Mouse (Mus musculus) intestine, postnatal 0 days (tissue): ENCODE results near the gene Trim80. TPM values are rescaled to one million over a fixed set of nuclear protein-coding genes. Genes with fewer than 3 reads are reported as not detected.

Source experiments
- ATAC-seq: fragments of 200-750 bp; cut with Nextera tagmentation; 2 replicates; pipeline ENCODE4 v1.8.0; 2017; ENCODE audit warnings: mild to moderate bottlenecking, moderate TSS enrichment, moderate library complexity
- H3K27ac ChIP-seq: fragments of 300-500 bp; sonication (generic); 2 replicates; pipeline ENCODE4 v1.5.1; 2014; ENCODE audit warnings: mild to moderate bottlenecking, low read depth, low read length, moderate library complexity
- H3K27me3 ChIP-seq: fragments of 300-500 bp; sonication (generic); replicated peaks from 2 replicates; pipeline ENCODE4 v1.6.1; 2014; ENCODE audit warnings: low read length, mixed read lengths; ENCODE audit not compliant: control insufficient read depth, insufficient read depth
- H3K36me3 ChIP-seq: fragments of 300-500 bp; sonication (generic); 2 replicates; pipeline ENCODE4 v1.6.1; 2014; ENCODE audit warnings: mild to moderate bottlenecking, moderate library complexity; ENCODE audit not compliant: control insufficient read depth, insufficient read depth
- H3K4me1 ChIP-seq: fragments of 300-500 bp; sonication (generic); replicated peaks from 2 replicates; pipeline ENCODE4 v1.6.1; 2014; ENCODE audit warnings: antibody characterized with exemption, low read length, mixed read lengths; ENCODE audit not compliant: control insufficient read depth, insufficient read depth
- H3K4me2 ChIP-seq: fragments of 300-500 bp; sonication (generic); replicated peaks from 2 replicates; pipeline ENCODE4 v1.6.1; 2014; ENCODE audit warnings: low read depth, mild to moderate bottlenecking, moderate library complexity
- H3K4me3 ChIP-seq: fragments of 300-500 bp; sonication (generic); 2 replicates; pipeline ENCODE4 v1.5.1; 2014; ENCODE audit warnings: low read depth, low read length
- H3K9ac ChIP-seq: fragments of 300-500 bp; sonication (generic); 2 replicates; pipeline ENCODE4 v1.6.1; 2014; ENCODE audit warnings: mild to moderate bottlenecking, low read depth, low read length
- H3K9me3 ChIP-seq: fragments of 300-500 bp; sonication (generic); 2 replicates; pipeline ENCODE4 v1.6.1; 2016; ENCODE audit warnings: mixed run types; ENCODE audit not compliant: control insufficient read depth
- CTCF ChIP-seq: sonication (generic); IDR thresholded peaks from 2 replicates; pipeline ENCODE4 v1.5.1; 2016; ENCODE audit warnings: low read depth, mild to moderate bottlenecking, control low read depth, antibody characterized with exemption, moderate library complexity
- WGBS: fragments of 180-500 bp; shearing (Covaris S2); extraction: QIAGEN DNeasy Blood & Tissue Kit; methylation state at CpG from one replicate; pipeline ENCODE4 v1.1.7; 2014; 5-methylcytosine and 5-hydroxymethylcytosine counted together
- polyA plus RNA-seq: library from polyadenylated mRNA; unstranded; fragments of >200 nt; fragmentation: Nextera tagmentation; extraction: Ambion mirVana; gene quantifications from 2 replicates; pipeline ENCODE4 v1.2.1, GENCODE M21; 2015

Gene Trim80
- polyA plus RNA-seq, 1 experiment from 2014 or later = 1.1 TPM

DNA sequence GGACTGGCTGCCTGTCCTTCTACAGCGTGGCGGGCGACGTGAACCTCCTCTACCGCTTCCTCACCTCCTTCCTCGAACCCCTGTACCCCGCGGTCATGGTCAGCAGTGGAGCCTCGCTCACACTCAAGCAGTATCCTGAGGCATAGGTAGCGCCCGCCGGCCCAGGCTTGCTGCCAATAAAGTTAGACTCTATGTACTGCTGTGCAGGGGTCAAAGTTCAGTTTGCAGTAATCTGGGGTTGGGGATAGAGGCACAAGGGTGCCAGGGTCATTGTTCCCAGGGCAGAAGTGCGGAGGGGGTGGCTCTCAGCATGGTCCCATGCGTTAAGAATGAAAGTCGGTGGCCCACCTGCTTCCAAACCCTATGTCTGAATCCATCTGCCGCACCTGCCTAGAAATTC, 7.7 kb downstream of the Trim80 start:
- H3K4me2 ChIP-seq = peak overlapping the region; percentile 48
- H3K4me3 ChIP-seq = no peak overlapping the region
- no peak for TF ChIP-seq CTCF
- H3K4me1 ChIP-seq = peaks cover 16% of the 10 kb centered on the region; the same call in 1 of the 2 replicates
- H3K9ac ChIP-seq = 0 out of 2 replicates have a peak overlapping the region, but pooled peaks have one; percentile 17
- ATAC-seq = peak; percentile 60
- H3K9me3 ChIP-seq = no peaks in the 10 kb centered on the region
- WGBS = 47% methylated on average over 16 of the region's 16 CpGs
- peak overlapping the region; percentile 87 for H3K27ac ChIP-seq
- H3K27me3 ChIP-seq = no peaks in the 10 kb centered on the region
- no peaks in the 10 kb centered on the region for H3K36me3 ChIP-seq

DNA sequence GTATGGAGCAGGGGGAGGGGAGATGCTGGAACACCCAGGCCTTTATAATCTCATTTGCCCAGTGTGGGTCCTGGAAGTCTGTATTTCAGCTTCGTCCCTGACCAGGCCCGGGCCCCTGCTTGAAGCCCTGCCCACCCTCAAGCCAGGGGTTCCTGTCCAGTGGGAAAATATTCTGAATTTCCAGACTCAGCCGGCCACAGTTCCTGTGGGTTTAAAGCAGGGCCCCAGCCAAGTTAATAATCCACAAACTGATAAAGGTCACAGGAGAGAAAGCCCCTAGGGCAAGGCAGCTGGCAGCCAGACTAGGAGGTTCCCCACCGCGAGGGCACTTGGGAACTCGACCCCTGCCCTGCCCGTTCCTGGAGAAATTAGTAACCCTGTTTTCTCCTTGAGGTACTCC, 8.7 kb downstream of the Trim80 start:
- no peak for TF ChIP-seq CTCF
- H3K27ac ChIP-seq = peak overlapping the region; percentile 87
- peak overlapping the region; percentile 37; the same call in 1 of the 2 replicates for H3K4me2 ChIP-seq
- H3K36me3 ChIP-seq = no peaks in the 10 kb centered on the region
- peak overlapping the region; percentile 11; the same call in 1 of the 2 replicates for H3K9ac ChIP-seq
- no peak overlapping the region for H3K4me3 ChIP-seq
- WGBS = 33% methylated on average over 7 of the region's 7 CpGs
- H3K27me3 ChIP-seq = no peaks in the 10 kb centered on the region
- no peaks in the 10 kb centered on the region for H3K9me3 ChIP-seq
- no peak for ATAC-seq
- H3K4me1 ChIP-seq = peaks cover 16% of the 10 kb centered on the region; the same call in 1 of the 2 replicates

DNA sequence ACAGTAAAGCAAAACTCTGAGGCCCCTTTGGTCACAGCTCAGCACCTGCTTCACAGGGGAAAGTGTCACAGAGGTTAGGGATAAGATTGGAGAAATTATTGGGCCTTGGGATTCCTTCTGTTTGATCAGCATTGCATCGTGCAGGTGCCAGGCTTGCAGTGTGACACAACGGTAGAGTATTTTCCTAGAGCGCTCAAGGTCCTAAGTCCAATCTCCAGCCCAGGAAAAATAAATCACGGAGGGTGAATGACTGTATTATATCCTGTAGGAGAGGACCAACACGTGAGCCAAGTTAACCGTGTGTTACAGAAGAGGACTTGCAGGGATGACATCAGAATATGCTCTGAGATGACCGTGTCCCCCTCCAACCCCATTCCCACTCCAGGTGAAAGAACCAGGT, 9.8 kb downstream of the Trim80 start:
- H3K27me3 ChIP-seq = no peaks in the 10 kb centered on the region
- peak; percentile 85 for ATAC-seq
- H3K4me3 ChIP-seq = no peak overlapping the region
- H3K4me2 ChIP-seq = peak overlapping the region; percentile 37
- 48% methylated on average over 7 of the region's 7 CpGs for WGBS
- H3K36me3 ChIP-seq = no peaks in the 10 kb centered on the region
- TF ChIP-seq CTCF = no peak
- peaks cover 16% of the 10 kb centered on the region; the same call in 1 of the 2 replicates for H3K4me1 ChIP-seq
- H3K9ac ChIP-seq = no peak overlapping the region
- peak overlapping the region; percentile 87 for H3K27ac ChIP-seq
- no peaks in the 10 kb centered on the region for H3K9me3 ChIP-seq

DNA sequence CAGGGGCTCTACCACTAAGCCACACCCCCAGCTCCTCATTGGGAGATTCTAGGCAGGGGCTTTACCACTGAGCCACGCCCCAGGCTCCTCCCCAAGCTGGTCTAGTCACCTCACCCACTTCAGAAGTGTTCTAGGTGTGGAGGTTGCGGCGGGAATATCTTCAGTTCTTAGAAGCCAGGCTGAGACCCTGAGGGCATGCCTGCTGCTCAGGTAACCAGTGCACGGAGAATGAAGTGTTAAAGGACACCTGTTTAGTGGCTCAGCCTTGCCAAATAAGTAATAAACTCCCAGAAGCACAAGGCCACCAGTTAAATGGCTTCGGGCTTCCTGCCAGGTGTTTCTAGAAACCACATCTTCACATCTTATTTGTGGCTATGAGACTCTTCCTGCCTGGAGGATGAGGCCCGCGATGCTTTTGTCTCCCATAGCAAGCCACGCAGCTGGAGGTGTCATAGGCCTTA, 11.5 kb downstream of the Trim80 start:
- Histone ChIP-seq H3K9me3 (no peaks in the 10 kb centered on the region), H3K27me3 (no peaks in the 10 kb centered on the region), H3K36me3 (no peaks in the 10 kb centered on the region), H3K4me3 (no peak overlapping the region), H3K4me1 (peaks cover 18% of the 10 kb centered on the region), H3K27ac (no peak overlapping the region), H3K9ac (no peak overlapping the region), H3K4me2 (no peak overlapping the region)
- WGBS = 68% methylated on average over 8 of the region's 8 CpGs
- no peak for TF ChIP-seq CTCF
- ATAC-seq = no peak

DNA sequence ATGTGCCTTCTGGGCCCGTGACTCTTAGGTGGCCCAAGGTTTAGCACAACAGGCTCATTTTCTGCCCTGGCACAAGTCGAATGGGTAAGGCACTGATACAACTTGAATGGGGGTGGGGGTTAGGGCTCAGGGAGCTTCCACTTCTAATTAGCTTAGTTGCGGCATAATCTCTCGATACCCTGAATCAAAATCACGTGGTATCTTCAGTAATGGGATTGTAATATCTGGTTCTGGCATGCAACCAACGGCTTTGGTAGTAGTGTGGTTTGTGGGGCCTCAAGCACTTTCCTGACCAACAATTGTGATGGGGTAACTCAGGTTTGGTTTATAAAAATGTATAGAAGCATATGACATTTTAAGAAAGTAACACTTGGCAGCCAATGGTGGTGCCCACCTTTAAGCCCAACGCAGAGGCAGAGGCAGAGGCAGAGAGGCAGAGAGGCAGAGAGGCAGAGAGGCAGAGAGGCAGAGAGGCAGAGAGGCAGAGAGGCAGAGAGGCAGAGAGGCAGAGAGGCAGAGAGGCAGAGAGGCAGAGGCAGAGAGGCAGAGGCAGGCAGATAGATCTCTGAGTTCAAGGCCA, 12.0 kb downstream of the Trim80 start:
- H3K4me3 ChIP-seq = no peak overlapping the region
- no peaks in the 10 kb centered on the region for H3K27me3 ChIP-seq
- peaks cover 20% of the 10 kb centered on the region for H3K4me1 ChIP-seq
- ATAC-seq = no peak
- WGBS = 83% methylated on average over 7 of the region's 7 CpGs
- no peaks in the 10 kb centered on the region for H3K9me3 ChIP-seq
- no peak for TF ChIP-seq CTCF
- H3K9ac ChIP-seq = no peak overlapping the region
- no peaks in the 10 kb centered on the region for H3K36me3 ChIP-seq
- no peak overlapping the region for H3K4me2 ChIP-seq
- no peak overlapping the region for H3K27ac ChIP-seq

DNA sequence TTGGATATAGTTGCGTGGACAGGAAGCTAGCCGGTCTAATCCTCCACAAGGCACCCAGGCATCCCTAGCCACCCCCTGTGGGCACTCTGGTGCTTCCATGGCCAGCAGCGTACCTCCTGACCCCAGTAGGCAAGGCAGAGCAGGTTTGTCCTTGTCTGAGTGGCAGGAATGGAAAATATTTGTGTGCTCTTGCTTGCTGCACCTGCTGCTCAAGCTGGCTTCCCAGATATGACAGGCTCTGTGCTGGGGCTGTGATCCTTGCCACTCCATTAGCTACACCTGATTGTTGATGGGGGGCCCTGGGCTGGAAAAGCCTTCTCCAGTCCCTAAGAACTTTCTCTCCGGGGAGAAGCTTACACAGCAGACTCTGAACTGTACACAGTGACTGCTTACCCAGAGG, 13.0 kb downstream of the Trim80 start:
- peaks cover 28% of the 10 kb centered on the region for H3K4me1 ChIP-seq
- 58% methylated on average over 4 of the region's 4 CpGs for WGBS
- H3K9me3 ChIP-seq = no peaks in the 10 kb centered on the region
- H3K36me3 ChIP-seq = no peaks in the 10 kb centered on the region
- no peak overlapping the region for H3K27ac ChIP-seq
- no peak for ATAC-seq
- H3K4me2 ChIP-seq = no peak overlapping the region
- TF ChIP-seq CTCF = no peak
- H3K9ac ChIP-seq = no peak overlapping the region
- no peaks in the 10 kb centered on the region for H3K27me3 ChIP-seq
- H3K4me3 ChIP-seq = no peak overlapping the region
